Mouse (Mus musculus): ENCODE results near the gene Timm17a.

The Timm17a gene

GRCm38 (mm10) chr1:135280646-135281045 is 32.9 kb downstream of the Timm17a start:
- peak; percentile 73 for DNase-seq (ENCODE audit: low spot score)

- DNase-seq (ENCODE audit: low spot score), result no peak
These were observed 42.2 kb downstream of the Timm17a start for GRCm38 (mm10) chr1:135271371-135271770.

GRCm38 (mm10) chr1:135267663-135268446 is 45.7 kb downstream of the Timm17a start:
- no peak for DNase-seq (ENCODE audit: low spot score)

GRCm38 (mm10) chr1:135265834-135266233 is 47.7 kb downstream of the Timm17a start:
- DNase-seq (ENCODE audit: low spot score), result no peak

- no peak for DNase-seq (ENCODE audit: low spot score)
These were observed 50.3 kb downstream of the Timm17a start for GRCm38 (mm10) chr1:135263316-135263715.

GRCm38 (mm10) chr1:135262329-135262728 is 51.2 kb downstream of the Timm17a start:
- no peak for DNase-seq (ENCODE audit: low spot score)

GRCm38 (mm10) chr1:135260931-135261330 is 52.6 kb downstream of the Timm17a start:
- DNase-seq (ENCODE audit: low spot score), result no peak

- DNase-seq (ENCODE audit: low spot score), result peak; percentile 89
These were observed 54.5 kb downstream of the Timm17a start for GRCm38 (mm10) chr1:135259128-135259436.

- peak; percentile 55 for DNase-seq (ENCODE audit: low spot score)
These were observed 55.0 kb downstream of the Timm17a start, which contains the start of gene Elf3 for GRCm38 (mm10) chr1:135258380-135259127. Elf3 (minus strand) TSS chr1:135258568.

GRCm38 (mm10) chr1:135256299-135256698 is 57.3 kb downstream of the Timm17a start:
- peak; percentile 77 for DNase-seq (ENCODE audit: low spot score)

GRCm38 (mm10) chr1:135252854-135253253 is 60.7 kb downstream of the Timm17a start:
- no peak for DNase-seq (ENCODE audit: low spot score)

- DNase-seq (ENCODE audit: low spot score), result no peak
These were observed 62.2 kb downstream of the Timm17a start for GRCm38 (mm10) chr1:135251405-135251804.

- no peak for DNase-seq (ENCODE audit: low spot score)
These were observed 62.9 kb downstream of the Timm17a start for GRCm38 (mm10) chr1:135250706-135251105.

GRCm38 (mm10) chr1:135248434-135248850 is 65.1 kb downstream of the Timm17a start:
- DNase-seq (ENCODE audit: low spot score), result no peak
